Mouse (Mus musculus) hindbrain, postnatal 0 days (tissue): Measurements from ENCODE around the gene Rab7b. TPM values are rescaled to one million over a fixed set of nuclear protein-coding genes. Genes with fewer than 3 reads are reported as not detected.

Experiments
- ATAC-seq: fragments of 200-750 bp; cut with Nextera tagmentation; 2 replicates; pipeline ENCODE4 v1.8.0; 2017; ENCODE audit warnings: mild to moderate bottlenecking, moderate TSS enrichment, moderate library complexity
- DNase-seq: peaks from one replicate; pipeline ENCODE4 v3.0.0-alpha.2; 2015; ENCODE audit warnings: low spot score
- H3K27ac ChIP-seq: fragments of 300-500 bp; sonication (generic); 2 replicates; pipeline ENCODE4 v1.5.1; 2014; ENCODE audit warnings: mild to moderate bottlenecking
- H3K27me3 ChIP-seq: fragments of 300-500 bp; sonication (generic); 2 replicates; pipeline ENCODE4 v1.6.1; 2014; ENCODE audit warnings: low read length, mixed read lengths; ENCODE audit not compliant: insufficient read depth
- H3K36me3 ChIP-seq: fragments of 300-500 bp; sonication (generic); 2 replicates; pipeline ENCODE4 v1.6.1; 2014; ENCODE audit warnings: low read length, mixed read lengths; ENCODE audit not compliant: insufficient read depth
- H3K4me1 ChIP-seq: fragments of 300-500 bp; sonication (generic); 2 replicates; pipeline ENCODE4 v1.6.1; 2014; ENCODE audit warnings: antibody characterized with exemption, low read length, mixed read lengths; ENCODE audit not compliant: insufficient read depth
- H3K4me2 ChIP-seq: fragments of 300-500 bp; sonication (generic); 2 replicates; pipeline ENCODE4 v1.6.1; 2014; ENCODE audit warnings: low read depth, mild to moderate bottlenecking, low read length, moderate library complexity, mixed read lengths
- H3K4me3 ChIP-seq: fragments of 300-500 bp; sonication (generic); 2 replicates; pipeline ENCODE4 v1.5.1; 2014; ENCODE audit warnings: low read length
- H3K9ac ChIP-seq: fragments of 300-500 bp; sonication (generic); replicated peaks from 2 replicates; pipeline ENCODE4 v1.6.1; 2014; ENCODE audit warnings: mild to moderate bottlenecking, low read length, moderate library complexity, mixed read lengths
- H3K9me3 ChIP-seq: fragments of 300-500 bp; sonication (generic); 2 replicates; pipeline ENCODE4 v1.6.1; 2016; ENCODE audit warnings: low read length, mixed read lengths
- CTCF ChIP-seq: IDR thresholded peaks from 2 replicates; pipeline ENCODE4 v1.5.1; 2016; ENCODE audit warnings: antibody characterized with exemption, control low read depth, low read depth
- WGBS: fragments of 180-500 bp; shearing (Covaris S2); extraction: QIAGEN DNeasy Blood & Tissue Kit; methylation state at CpG from one replicate; pipeline ENCODE4 v1.1.7; 2014; 5-methylcytosine and 5-hydroxymethylcytosine counted together
- polyA plus RNA-seq: library from polyadenylated mRNA; unstranded; fragments of >200 nt; fragmentation: Nextera tagmentation; extraction: Ambion mirVana; gene quantifications from 2 replicates; pipeline ENCODE4 v1.2.1, GENCODE M21; 2015
- total RNA-seq: library from RNA; depleted of rRNA; stranded (reverse); fragments of >200 nt; gene quantifications from 2 replicates; pipeline ENCODE4 v1.2.3, GENCODE M21; 2014

Gene Rab7b
- total and polyA plus RNA-seq, 2 experiments from 2014 or later = 0.10 to 1.2 TPM

DNA sequence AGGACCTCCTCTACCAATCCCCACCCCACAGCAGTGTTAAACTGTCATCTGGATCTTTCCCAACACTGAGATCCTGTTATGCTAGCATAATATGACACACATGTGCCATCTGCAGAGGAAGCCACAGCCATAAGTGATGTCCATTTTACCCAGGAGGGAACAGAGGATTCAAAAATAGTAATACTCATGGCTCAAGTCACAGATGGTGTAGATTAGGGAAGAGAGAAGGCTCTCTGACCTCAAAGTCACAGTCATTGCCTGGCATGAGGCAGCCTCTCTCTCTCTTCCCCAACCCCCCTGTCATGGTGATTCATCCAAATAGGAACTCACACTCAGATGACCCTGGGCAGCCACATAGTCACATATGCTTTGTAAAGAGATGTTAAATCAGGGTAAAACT, 2.9 kb downstream of the Rab7b start:
- no peaks in the 10 kb centered on the region for H3K9me3 ChIP-seq
- no peaks in the 10 kb centered on the region for H3K36me3 ChIP-seq
- TF ChIP-seq CTCF = no peak

GRCm38 (mm10) chr1:131695308-131695707, 6.8 kb downstream of the Rab7b start:
- no peak overlapping the region for H3K4me3 ChIP-seq
- WGBS = 87% methylated on average over 2 of the region's 2 CpGs
- DNase-seq (no peak), ATAC-seq (no peak)
- no peaks in the 10 kb centered on the region for H3K9me3 ChIP-seq
- H3K4me2 ChIP-seq = no peak overlapping the region
- no peaks in the 10 kb centered on the region for H3K36me3 ChIP-seq
- H3K27me3 ChIP-seq = no peaks in the 10 kb centered on the region
- H3K9ac ChIP-seq = no peak overlapping the region
- H3K27ac ChIP-seq = no peak overlapping the region
- no peaks in the 10 kb centered on the region for H3K4me1 ChIP-seq
- TF ChIP-seq CTCF = no peak

More for the DNA sequence above, 2.9 kb downstream of the Rab7b start:
- DNase-seq (no peak), ATAC-seq (no peak)
- H3K4me1 ChIP-seq = no peaks in the 10 kb centered on the region
- H3K27me3 ChIP-seq = no peaks in the 10 kb centered on the region
- H3K9ac ChIP-seq = no peak overlapping the region
- H3K27ac ChIP-seq = no peak overlapping the region
- no peak overlapping the region for H3K4me3 ChIP-seq
- H3K4me2 ChIP-seq = no peak overlapping the region

- H3K4me1 ChIP-seq = no peaks in the 10 kb centered on the region
- no peaks in the 10 kb centered on the region for H3K36me3 ChIP-seq
- no peaks in the 10 kb centered on the region for H3K9me3 ChIP-seq
- no peak overlapping the region for H3K9ac ChIP-seq
- H3K27ac ChIP-seq = no peak overlapping the region
- no peak for TF ChIP-seq CTCF
- DNase-seq (no peak), ATAC-seq (no peak)
- 44% methylated on average over 4 of the region's 4 CpGs for WGBS
- no peak overlapping the region for H3K4me3 ChIP-seq
- H3K27me3 ChIP-seq = no peaks in the 10 kb centered on the region
- H3K4me2 ChIP-seq = no peak overlapping the region
Measured at GRCm38 (mm10) chr1:131696325-131696724, 7.8 kb downstream of the Rab7b start.

DNA sequence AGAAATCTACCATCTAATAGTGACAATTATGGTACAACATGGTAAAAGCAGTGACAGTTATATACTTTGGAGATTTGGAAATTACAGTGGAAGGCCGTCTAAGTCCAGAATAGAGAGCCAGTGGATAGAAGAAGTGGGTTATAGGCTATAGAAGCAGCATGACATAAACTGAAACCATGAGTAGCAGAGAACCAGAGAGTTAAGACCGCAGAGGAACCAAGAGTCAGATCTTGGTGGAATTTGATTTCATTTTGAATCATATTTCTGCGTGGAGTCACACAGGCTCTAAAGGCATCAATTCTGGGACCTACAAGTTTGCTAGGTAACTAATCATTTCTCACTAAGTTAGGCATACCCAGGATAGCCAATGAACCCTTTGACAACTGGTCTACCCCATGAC, 10.3 kb downstream of the Rab7b start:
- TF ChIP-seq CTCF = no peak
- Histone ChIP-seq H3K9ac (no peak overlapping the region), H3K27ac (no peak overlapping the region), H3K4me2 (no peak overlapping the region), H3K27me3 (no peaks in the 10 kb centered on the region), H3K4me1 (no peaks in the 10 kb centered on the region), H3K9me3 (no peaks in the 10 kb centered on the region), H3K36me3 (no peaks in the 10 kb centered on the region), H3K4me3 (no peak overlapping the region)
- 90% methylated on average over 3 of the region's 3 CpGs for WGBS
- no peak for DNase-seq
- ATAC-seq = no peak

- H3K36me3 ChIP-seq = no peaks in the 10 kb centered on the region
- 80% methylated on average over 4 of the region's 4 CpGs for WGBS
- DNase-seq (no peak), ATAC-seq (no peak)
- H3K27me3 ChIP-seq = no peaks in the 10 kb centered on the region
- no peaks in the 10 kb centered on the region for H3K4me1 ChIP-seq
- H3K9ac ChIP-seq = no peak overlapping the region
- no peak for TF ChIP-seq CTCF
- H3K9me3 ChIP-seq = no peaks in the 10 kb centered on the region
- no peak overlapping the region for H3K4me3 ChIP-seq
- no peak overlapping the region for H3K4me2 ChIP-seq
- no peak overlapping the region for H3K27ac ChIP-seq
Measured at GRCm38 (mm10) chr1:131699642-131700041, 11.1 kb downstream of the Rab7b start.

- no peak for TF ChIP-seq CTCF
- no peak for DNase-seq
Measured at GRCm38 (mm10) chr1:131700447-131700846, 12.0 kb downstream of the Rab7b start.

GRCm38 (mm10) chr1:131701391-131701790, 12.9 kb downstream of the Rab7b start:
- Histone ChIP-seq H3K27ac (no peak overlapping the region), H3K9me3 (no peaks in the 10 kb centered on the region), H3K4me3 (no peak overlapping the region), H3K27me3 (no peaks in the 10 kb centered on the region), H3K4me2 (no peak overlapping the region), H3K36me3 (no peaks in the 10 kb centered on the region), H3K9ac (no peak overlapping the region), H3K4me1 (no peaks in the 10 kb centered on the region)
- ATAC-seq (no peak), DNase-seq (no peak)
- TF ChIP-seq CTCF = no peak
- WGBS = 89% methylated on average over 5 of the region's 5 CpGs

More at GRCm38 (mm10) chr1:131700447-131700846, 12.0 kb downstream of the Rab7b start:
- Histone ChIP-seq H3K36me3 (no peaks in the 10 kb centered on the region), H3K27ac (no peak overlapping the region), H3K4me2 (no peak overlapping the region), H3K4me1 (no peaks in the 10 kb centered on the region), H3K27me3 (no peaks in the 10 kb centered on the region), H3K9me3 (no peaks in the 10 kb centered on the region), H3K9ac (no peak overlapping the region), H3K4me3 (no peak overlapping the region)
- WGBS = 76% methylated on average over 5 of the region's 5 CpGs
- ATAC-seq = no peak
